Mouse (Mus musculus) neural tube, embryonic 14.5 days (tissue): ENCODE data around the gene Rint1. TPM values are rescaled to one million over a fixed set of nuclear protein-coding genes. Genes with fewer than 3 reads are reported as not detected.

Experiments used
- ATAC-seq: fragments of 200-750 bp; cut with Nextera tagmentation; 2 replicates; pipeline ENCODE4 v1.8.0; 2017; ENCODE audit warnings: low read depth, mild to moderate bottlenecking, moderate TSS enrichment, moderate library complexity
- H3K27ac ChIP-seq: fragments of 300-500 bp; sonication (generic); 2 replicates; pipeline ENCODE4 v1.5.1; 2014; ENCODE audit warnings: low read depth, mild to moderate bottlenecking, control low read depth, low read length, moderate library complexity, mixed read lengths
- H3K27me3 ChIP-seq: fragments of 300-500 bp; sonication (generic); 2 replicates; pipeline ENCODE4 v1.6.1; 2014; ENCODE audit warnings: low read length; ENCODE audit not compliant: control insufficient read depth, insufficient read depth
- H3K36me3 ChIP-seq: fragments of 300-500 bp; sonication (generic); 2 replicates; pipeline ENCODE4 v1.6.1; 2014; ENCODE audit warnings: low read length, mixed read lengths; ENCODE audit not compliant: control insufficient read depth, insufficient read depth
- H3K4me1 ChIP-seq: fragments of 300-500 bp; sonication (generic); 2 replicates; pipeline ENCODE4 v1.6.1; 2014; ENCODE audit warnings: low read length; ENCODE audit not compliant: control insufficient read depth, insufficient read depth
- H3K4me2 ChIP-seq: fragments of 300-500 bp; sonication (generic); 2 replicates; pipeline ENCODE4 v1.6.1; 2014; ENCODE audit warnings: mild to moderate bottlenecking, low read depth, low read length, control low read depth
- H3K4me3 ChIP-seq: fragments of 300-500 bp; sonication (generic); 2 replicates; pipeline ENCODE4 v1.5.1; 2014; ENCODE audit warnings: low read depth, low read length, control low read depth, mixed read lengths
- H3K9ac ChIP-seq: fragments of 300-500 bp; sonication (generic); replicated peaks from 2 replicates; pipeline ENCODE4 v1.6.1; 2014; ENCODE audit warnings: low read depth, mild to moderate bottlenecking, control low read depth, low read length, mixed read lengths
- H3K9me3 ChIP-seq: fragments of 300-500 bp; sonication (generic); 2 replicates; pipeline ENCODE4 v1.6.1; 2016; ENCODE audit warnings: low read length; ENCODE audit not compliant: control insufficient read depth
- whole genome bisulfite sequencing: fragments of 180-500 bp; shearing (Covaris S2); extraction: QIAGEN DNeasy Blood & Tissue Kit; methylation state at CpG from one replicate; pipeline ENCODE4 v1.1.7; 2014; 5-methylcytosine and 5-hydroxymethylcytosine counted together
- polyA plus RNA-seq: library from polyadenylated mRNA; unstranded; fragments of >200 nt; fragmentation: Nextera tagmentation; extraction: Ambion mirVana; gene quantifications from 2 replicates; pipeline ENCODE4 v1.2.1, GENCODE M21; 2014

Rint1 gene
- polyA plus RNA-seq, 1 experiment from 2014 or later, result 31.1 TPM

DNA sequence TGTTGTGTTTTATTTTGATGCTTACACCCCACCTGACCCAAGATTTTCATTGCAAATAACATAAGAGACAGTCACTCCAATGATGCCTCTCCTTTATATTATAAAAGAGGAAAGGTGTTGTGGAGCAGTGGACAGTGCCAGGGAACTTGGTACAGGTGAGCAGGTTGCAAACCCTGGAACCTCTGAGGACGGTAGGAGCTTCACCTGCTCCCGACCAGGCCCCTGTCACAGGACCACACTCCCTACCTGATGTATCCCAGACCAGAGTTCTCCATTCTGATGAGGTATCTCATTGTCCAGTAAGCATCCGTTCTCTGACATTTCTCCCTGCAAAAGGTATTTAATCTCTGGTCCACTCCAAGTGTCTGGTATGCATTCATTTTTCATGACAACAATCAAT, 70.5 kb downstream of the Rint1 start:
- no peak overlapping the region for H3K4me3 ChIP-seq
- no peaks in the 10 kb centered on the region for H3K4me1 ChIP-seq
- peaks cover 17% of the 10 kb centered on the region; the same call in 1 of the 2 replicates for H3K36me3 ChIP-seq
- H3K9ac ChIP-seq, result no peak overlapping the region
- H3K27ac ChIP-seq, result no peak overlapping the region
- 94% methylated on average over 3 of the region's 3 CpGs for WGBS
- H3K9me3 ChIP-seq, result no peaks in the 10 kb centered on the region
- no peaks in the 10 kb centered on the region for H3K27me3 ChIP-seq
- no peak for ATAC-seq
- H3K4me2 ChIP-seq, result no peak overlapping the region

DNA sequence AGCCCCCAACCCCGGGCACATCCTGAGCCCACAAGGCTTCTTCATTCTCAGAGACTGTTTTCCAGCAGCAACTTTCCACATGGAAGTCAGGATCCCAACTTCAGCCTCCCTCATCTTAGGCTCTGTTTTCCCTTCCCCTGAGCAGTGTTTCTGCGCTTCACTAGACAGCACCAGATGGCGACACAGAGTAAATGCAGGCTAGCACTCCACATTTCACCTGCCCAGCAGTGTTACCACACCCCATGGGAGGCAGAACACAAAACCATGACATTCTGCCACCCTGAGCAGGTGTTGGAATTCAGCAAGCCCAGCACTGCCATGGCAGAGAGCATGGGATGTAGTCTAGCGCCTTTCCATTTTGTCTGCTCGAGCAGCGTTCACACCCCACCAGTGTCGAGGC, 71.1 kb downstream of the Rint1 start:
- Histone ChIP-seq H3K4me3 (no peak overlapping the region), H3K4me1 (no peaks in the 10 kb centered on the region), H3K4me2 (no peak overlapping the region), H3K9me3 (no peaks in the 10 kb centered on the region), H3K27ac (no peak overlapping the region), H3K9ac (no peak overlapping the region), H3K36me3 (peaks cover 17% of the 10 kb centered on the region; the same call in 1 of the 2 replicates), H3K27me3 (no peaks in the 10 kb centered on the region)
- ATAC-seq, result no peak
- WGBS, result 80% methylated on average over 7 of the region's 7 CpGs

- Histone ChIP-seq H3K9me3 (no peaks in the 10 kb centered on the region), H3K27ac (no peak overlapping the region), H3K9ac (no peak overlapping the region), H3K4me3 (no peak overlapping the region), H3K36me3 (peaks cover 14% of the 10 kb centered on the region; the same call in 1 of the 2 replicates), H3K4me2 (no peak overlapping the region), H3K4me1 (no peaks in the 10 kb centered on the region), H3K27me3 (no peaks in the 10 kb centered on the region)
- WGBS, result 90% methylated on average over 1 of the region's 1 CpGs
- no peak for ATAC-seq
These were observed 71.7 kb downstream of the Rint1 start for GRCm38 (mm10) chr5:23859087-23859718.

- H3K4me2 ChIP-seq, result no peak overlapping the region
These were observed 72.4 kb downstream of the Rint1 start for GRCm38 (mm10) chr5:23859896-23860295.

GRCm38 (mm10) chr5:23861721-23862120, 74.2 kb downstream of the Rint1 start:
- H3K4me2 ChIP-seq, result no peak overlapping the region
- H3K4me1 ChIP-seq, result no peaks in the 10 kb centered on the region
- H3K9me3 ChIP-seq, result no peaks in the 10 kb centered on the region
- H3K27ac ChIP-seq, result no peak overlapping the region
- 93% methylated on average over 9 of the region's 9 CpGs for WGBS
- H3K4me3 ChIP-seq, result no peak overlapping the region
- H3K9ac ChIP-seq, result no peak overlapping the region
- no peaks in the 10 kb centered on the region for H3K36me3 ChIP-seq
- no peaks in the 10 kb centered on the region for H3K27me3 ChIP-seq
- ATAC-seq, result no peak

More at GRCm38 (mm10) chr5:23859896-23860295, 72.4 kb downstream of the Rint1 start:
- H3K36me3 ChIP-seq, result peaks cover 12% of the 10 kb centered on the region; the same call in 1 of the 2 replicates
- no peaks in the 10 kb centered on the region for H3K27me3 ChIP-seq
- H3K4me1 ChIP-seq, result no peaks in the 10 kb centered on the region
- WGBS, result 52% methylated on average over 5 of the region's 5 CpGs
- no peaks in the 10 kb centered on the region for H3K9me3 ChIP-seq
- no peak overlapping the region for H3K9ac ChIP-seq
- no peak overlapping the region for H3K4me3 ChIP-seq
- H3K27ac ChIP-seq, result no peak overlapping the region
- ATAC-seq, result no peak

DNA sequence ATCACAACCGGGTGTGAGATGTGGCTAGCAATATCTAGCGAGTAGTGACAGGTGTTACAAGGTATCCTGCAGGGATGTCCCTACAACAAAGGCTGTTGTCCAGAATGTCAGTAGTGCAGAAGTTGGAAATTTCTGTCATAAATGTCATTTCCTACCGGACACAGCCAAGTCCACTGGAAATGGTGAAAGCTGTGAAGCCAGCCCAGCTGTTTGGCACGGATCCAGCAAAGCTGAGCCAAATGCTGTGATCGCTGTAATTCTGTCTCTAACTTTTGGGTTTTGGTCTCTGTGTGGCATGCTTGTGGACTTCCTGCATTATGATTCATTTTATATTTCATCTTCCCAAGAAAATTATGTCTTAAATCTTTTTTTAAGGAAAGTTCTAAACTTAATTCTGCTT, 74.8 kb downstream of the Rint1 start:
- no peaks in the 10 kb centered on the region for H3K4me1 ChIP-seq
- no peaks in the 10 kb centered on the region for H3K9me3 ChIP-seq
- no peaks in the 10 kb centered on the region for H3K36me3 ChIP-seq
- ATAC-seq, result no peak
- 77% methylated on average over 5 of the region's 5 CpGs for WGBS
- H3K4me2 ChIP-seq, result no peak overlapping the region
- H3K27me3 ChIP-seq, result no peaks in the 10 kb centered on the region
- H3K9ac ChIP-seq, result no peak overlapping the region
- H3K27ac ChIP-seq, result no peak overlapping the region
- H3K4me3 ChIP-seq, result no peak overlapping the region

- no peak overlapping the region for H3K4me2 ChIP-seq
- WGBS, result 88% methylated on average over 7 of the region's 7 CpGs
- no peak for ATAC-seq
- H3K9me3 ChIP-seq, result no peaks in the 10 kb centered on the region
- no peaks in the 10 kb centered on the region for H3K27me3 ChIP-seq
- no peaks in the 10 kb centered on the region for H3K36me3 ChIP-seq
- no peak overlapping the region for H3K4me3 ChIP-seq
- no peak overlapping the region for H3K27ac ChIP-seq
- no peak overlapping the region for H3K9ac ChIP-seq
- no peaks in the 10 kb centered on the region for H3K4me1 ChIP-seq
These were observed 75.9 kb downstream of the Rint1 start for GRCm38 (mm10) chr5:23863166-23864053.

GRCm38 (mm10) chr5:23864054-23864965, 76.8 kb downstream of the Rint1 start:
- no peaks in the 10 kb centered on the region for H3K4me1 ChIP-seq
- no peak overlapping the region for H3K27ac ChIP-seq
- 90% methylated on average over 13 of the region's 13 CpGs for WGBS
- no peak overlapping the region for H3K4me3 ChIP-seq
- no peak overlapping the region for H3K4me2 ChIP-seq
- no peaks in the 10 kb centered on the region for H3K36me3 ChIP-seq
- ATAC-seq, result no peak
- H3K9me3 ChIP-seq, result no peaks in the 10 kb centered on the region
- no peaks in the 10 kb centered on the region for H3K27me3 ChIP-seq
- H3K9ac ChIP-seq, result no peak overlapping the region
